Mouse (Mus musculus): ENCODE data around the gene Mpp1.
A peak's percentile ranks its signal among the peaks of the same experiment; 100 is the strongest.

GRCm38 (mm10) chrX:75115550-75115949 is 15.3 kb downstream of the Mpp1 start:
- TF ChIP-seq MYB (IDR thresholded peaks at IDR 0.05; ENCODE audit: low read depth, low read length), result no peak
- no peak for TF ChIP-seq CTCF (IDR thresholded peaks at IDR 0.05 in 2 of 3, conservative IDR thresholded peaks at IDR 0.05 in 1 of 3; ENCODE audit: control insufficient read depth in 1 of 3, insufficient read depth in 1 of 3, low read depth in 2 of 3, low read length in 3 of 3, poor library complexity in 1 of 3, severe bottlenecking in 1 of 3)
- TF ChIP-seq GATA1 (IDR thresholded peaks at IDR 0.05; ENCODE audit: low read depth, low read length), result peak; percentile 72
- TF ChIP-seq MYC (IDR thresholded peaks at IDR 0.05; ENCODE audit: low read depth, low read length), result no peak
- TF ChIP-seq TAL1 (IDR thresholded peaks at IDR 0.05; ENCODE audit: low read length), result peak; percentile 27; the same call in 1 of the 2 replicates
- TF ChIP-seq POLR2AphosphoS2 (IDR thresholded peaks at IDR 0.05; ENCODE audit: low read length), result no peak

All from MEL (cell line).